Mouse (Mus musculus) CH12.LX (cell line): ENCODE data around the gene Rgs9bp. TPM values are rescaled to one million over a fixed set of nuclear protein-coding genes. Genes with fewer than 3 reads are reported as not detected.

Source experiments
- DNase-seq: peaks from one replicate; pipeline ENCODE4 v3.0.0-alpha.2; 2013; ENCODE audit errors: extremely low read depth
- H3K27ac ChIP-seq: 2 replicates; pipeline ENCODE4 v1.5.1; 2012; ENCODE audit warnings: low read depth, mild to moderate bottlenecking, control low read depth, moderate library complexity; ENCODE audit not compliant: insufficient read depth
- H3K27me3 ChIP-seq: replicated peaks from 2 replicates; pipeline ENCODE3; 2012; ENCODE audit warnings: inconsistent platforms
- H3K36me3 ChIP-seq, 2 experiments: replicated peaks in 1 of 2; 2 replicates each; pipeline versions ENCODE3 to v1.6.1; 2012; ENCODE audit warnings: inconsistent platforms in 1 of 2, low read length in 1 of 2, mild to moderate bottlenecking in 1 of 2, mixed read lengths in 1 of 2, moderate library complexity in 1 of 2; ENCODE audit not compliant: control insufficient read depth in 1 of 2, insufficient read depth in 1 of 2
- H3K4me1 ChIP-seq, 2 experiments: 2 replicates each; pipeline ENCODE4 v1.6.1; 2012; ENCODE audit warnings: inconsistent platforms in 1 of 2, moderate library complexity in 1 of 2; ENCODE audit not compliant: insufficient read depth in 2 of 2, control insufficient read depth in 1 of 2
- H3K4me2 ChIP-seq: 2 replicates; pipeline ENCODE4 v1.6.1; 2012; ENCODE audit warnings: low read depth, mild to moderate bottlenecking, control low read depth; ENCODE audit not compliant: poor library complexity, insufficient read depth, severe bottlenecking
- H3K4me3 ChIP-seq, 3 experiments: fragments of 150-350 bp in 1 of 3; sonication (generic) in 1 of 3; replicated peaks in 1 of 3; 2 replicates each; pipeline versions ENCODE3 to v1.5.1; 2011 to 2012; ENCODE audit warnings: low read depth in 2 of 3, low read length in 2 of 3, mild to moderate bottlenecking in 2 of 3, moderate library complexity in 2 of 3, control low read depth in 1 of 3, improper control_type of control experiment in 1 of 3, inconsistent platforms in 1 of 3, mixed read lengths in 1 of 3; ENCODE audit not compliant: poor library complexity in 1 of 3
- H3K79me2 ChIP-seq: replicated peaks from 2 replicates; pipeline ENCODE4 v1.6.1; 2012; ENCODE audit warnings: mild to moderate bottlenecking, moderate library complexity; ENCODE audit not compliant: control insufficient read depth, poor library complexity, insufficient read depth, severe bottlenecking; ENCODE audit errors: extremely low read depth
- H3K9ac ChIP-seq: 2 replicates; pipeline ENCODE4 v1.6.1; 2012; ENCODE audit warnings: low read depth, mild to moderate bottlenecking, control low read depth, moderate library complexity; ENCODE audit not compliant: insufficient read depth
- H3K9me3 ChIP-seq: replicated peaks from 2 replicates; pipeline ENCODE3; 2012; ENCODE audit warnings: low read length, inconsistent platforms, mixed read lengths
- BHLHE40 ChIP-seq: IDR thresholded peaks from 2 replicates; pipeline ENCODE4 v1.6.1; 2011; ENCODE audit warnings: mild to moderate bottlenecking, low read depth, low read length, improper control_type of control experiment
- CHD1 ChIP-seq: IDR thresholded peaks from 2 replicates; pipeline ENCODE4 v1.6.1; 2012; ENCODE audit warnings: low read depth, low read length, improper control_type of control experiment, inconsistent platforms
- CHD2 ChIP-seq: IDR thresholded peaks from 2 replicates; pipeline ENCODE4 v1.6.1; 2011; ENCODE audit warnings: low read length, improper control_type of control experiment
- CTCF ChIP-seq, 2 experiments: IDR thresholded peaks in 1 of 2; conservative IDR thresholded peaks in 1 of 2; 2 replicates each; pipeline ENCODE4 v1.5.1; 2011 to 2012; ENCODE audit warnings: low read depth in 2 of 2, low read length in 2 of 2, improper control_type of control experiment in 1 of 2, inconsistent platforms in 1 of 2, mild to moderate bottlenecking in 1 of 2, moderate library complexity in 1 of 2
- E2F4 ChIP-seq: IDR thresholded peaks from 2 replicates; pipeline ENCODE4 v1.6.1; 2011; ENCODE audit warnings: low read depth, low read length, improper control_type of control experiment; ENCODE audit not compliant: insufficient replicate concordance
- ELF1 ChIP-seq: IDR thresholded peaks from 2 replicates; pipeline ENCODE4 v1.6.1; 2014; ENCODE audit warnings: low read depth, mild to moderate bottlenecking, inconsistent platforms, low read length, improper control_type of control experiment
- EP300 ChIP-seq: IDR thresholded peaks from 2 replicates; pipeline ENCODE4 v1.6.1; 2011; ENCODE audit warnings: low read length, improper control_type of control experiment
- ETS1 ChIP-seq: conservative IDR thresholded peaks from 2 replicates; pipeline ENCODE4 v1.6.1; 2012; ENCODE audit warnings: low read depth, mild to moderate bottlenecking, inconsistent platforms, low read length, improper control_type of control experiment, moderate library complexity
- GABPA ChIP-seq: IDR thresholded peaks from 2 replicates; pipeline ENCODE4 v1.6.1; 2012; ENCODE audit warnings: low read depth, low read length, improper control_type of control experiment, inconsistent platforms; ENCODE audit not compliant: insufficient replicate concordance
- HCFC1 ChIP-seq: IDR thresholded peaks from 2 replicates; pipeline ENCODE4 v1.6.1; 2012; ENCODE audit warnings: low read depth, mild to moderate bottlenecking, inconsistent platforms, low read length, improper control_type of control experiment
- IRF4 ChIP-seq: IDR thresholded peaks from 2 replicates; pipeline ENCODE4 v1.6.1; 2014; ENCODE audit warnings: low read depth, mild to moderate bottlenecking, inconsistent platforms, low read length, improper control_type of control experiment
- JUN ChIP-seq: IDR thresholded peaks from 2 replicates; pipeline ENCODE4 v1.6.1; 2011; ENCODE audit warnings: low read depth, mild to moderate bottlenecking, low read length, improper control_type of control experiment, moderate library complexity; ENCODE audit not compliant: insufficient read depth
- JUND ChIP-seq: conservative IDR thresholded peaks from 2 replicates; pipeline ENCODE4 v1.6.1; 2011; ENCODE audit warnings: low read depth, low read length, improper control_type of control experiment
- KAT2A ChIP-seq: IDR thresholded peaks from 2 replicates; pipeline ENCODE4 v1.6.1; 2012; ENCODE audit warnings: low read length, improper control_type of control experiment, inconsistent platforms; ENCODE audit not compliant: insufficient replicate concordance
- MAFK ChIP-seq: IDR thresholded peaks from 2 replicates; pipeline ENCODE4 v1.6.1; 2011; ENCODE audit warnings: low read length, improper control_type of control experiment; ENCODE audit not compliant: insufficient replicate concordance
- MAX ChIP-seq: IDR thresholded peaks from 2 replicates; pipeline ENCODE4 v1.6.1; 2011; ENCODE audit warnings: low read length, improper control_type of control experiment
- MAZ ChIP-seq: IDR thresholded peaks from 2 replicates; pipeline ENCODE4 v1.6.1; 2012; ENCODE audit warnings: low read depth, mild to moderate bottlenecking, inconsistent platforms, low read length, improper control_type of control experiment, moderate library complexity
- MEF2A ChIP-seq: IDR thresholded peaks from 2 replicates; pipeline ENCODE4 v1.6.1; 2014; ENCODE audit warnings: low read depth, mild to moderate bottlenecking, inconsistent platforms, low read length, improper control_type of control experiment, borderline replicate concordance
- MXI1 ChIP-seq: IDR thresholded peaks from 2 replicates; pipeline ENCODE4 v1.6.1; 2011; ENCODE audit warnings: mild to moderate bottlenecking, low read depth, low read length, improper control_type of control experiment
- MYC ChIP-seq: IDR thresholded peaks from 2 replicates; pipeline ENCODE4 v1.6.1; 2011; ENCODE audit warnings: low read depth, mild to moderate bottlenecking, improper control_type of control experiment, low read length
- NELFE ChIP-seq: IDR thresholded peaks from 2 replicates; pipeline ENCODE4 v1.6.1; 2011; ENCODE audit warnings: low read depth, low read length, improper control_type of control experiment
- NRF1 ChIP-seq: IDR thresholded peaks from 2 replicates; pipeline ENCODE4 v1.6.1; 2014; ENCODE audit warnings: low read depth, mild to moderate bottlenecking, inconsistent platforms, low read length, improper control_type of control experiment, moderate library complexity
- PAX5 ChIP-seq: IDR thresholded peaks from 2 replicates; pipeline ENCODE4 v1.6.1; 2012; ENCODE audit warnings: low read length, inconsistent platforms, mixed read lengths
- POLR2A ChIP-seq: IDR thresholded peaks from 2 replicates; pipeline ENCODE4 v1.6.1; 2011; ENCODE audit warnings: low read depth, mild to moderate bottlenecking, improper control_type of control experiment, low read length
- POLR2AphosphoS2 ChIP-seq: IDR thresholded peaks from 2 replicates; pipeline ENCODE4 v1.6.1; 2011; ENCODE audit warnings: low read depth, low read length, improper control_type of control experiment
- RAD21 ChIP-seq: IDR thresholded peaks from 2 replicates; pipeline ENCODE4 v1.6.1; 2011; ENCODE audit warnings: low read depth, mild to moderate bottlenecking, low read length, improper control_type of control experiment, moderate library complexity
- RCOR1 ChIP-seq: conservative IDR thresholded peaks from 2 replicates; pipeline ENCODE4 v1.6.1; 2012; ENCODE audit warnings: low read depth, mild to moderate bottlenecking, inconsistent platforms, low read length, improper control_type of control experiment
- SIN3A ChIP-seq: IDR thresholded peaks from 2 replicates; pipeline ENCODE4 v1.6.1; 2012; ENCODE audit warnings: low read length, improper control_type of control experiment, inconsistent platforms
- SMC3 ChIP-seq: IDR thresholded peaks from 2 replicates; pipeline ENCODE4 v1.6.1; 2011; ENCODE audit warnings: low read depth, low read length, improper control_type of control experiment
- TBP ChIP-seq: conservative IDR thresholded peaks from 2 replicates; pipeline ENCODE4 v1.6.1; 2011; ENCODE audit warnings: low read depth, low read length, improper control_type of control experiment
- TCF12 ChIP-seq: IDR thresholded peaks from 2 replicates; pipeline ENCODE4 v1.6.1; 2014; ENCODE audit warnings: low read depth, mild to moderate bottlenecking, inconsistent platforms, low read length, improper control_type of control experiment
- UBTF ChIP-seq: IDR thresholded peaks from 2 replicates; pipeline ENCODE4 v1.6.1; 2012; ENCODE audit warnings: low read depth, mild to moderate bottlenecking, inconsistent platforms, low read length, improper control_type of control experiment, moderate library complexity
- USF1 ChIP-seq: IDR thresholded peaks from 2 replicates; pipeline ENCODE4 v1.6.1; 2014; ENCODE audit warnings: low read depth, mild to moderate bottlenecking, inconsistent platforms, low read length, improper control_type of control experiment
- USF2 ChIP-seq: conservative IDR thresholded peaks from 2 replicates; pipeline ENCODE4 v1.6.1; 2011; ENCODE audit warnings: low read depth, low read length, improper control_type of control experiment
- ZC3H11A ChIP-seq: IDR thresholded peaks from 2 replicates; pipeline ENCODE4 v1.6.1; 2012; ENCODE audit warnings: low read depth, mild to moderate bottlenecking, inconsistent platforms, low read length, improper control_type of control experiment
- ZKSCAN1 ChIP-seq: IDR thresholded peaks from 2 replicates; pipeline ENCODE4 v1.6.1; 2012; ENCODE audit warnings: low read depth, inconsistent platforms, low read length, improper control_type of control experiment, borderline replicate concordance
- ZMIZ1 ChIP-seq: IDR thresholded peaks from 2 replicates; pipeline ENCODE4 v1.6.1; 2012; ENCODE audit warnings: low read depth, mild to moderate bottlenecking, inconsistent platforms, low read length, improper control_type of control experiment
- ZNF384 ChIP-seq: IDR thresholded peaks from 2 replicates; pipeline ENCODE4 v1.6.1; 2012; ENCODE audit warnings: low read depth, low read length, improper control_type of control experiment, inconsistent platforms
- dilution Hi-C: fragments of 300-500 bp; cut with MboI; formaldehyde crosslinking; loops from 2 replicates; pipeline ENCODE4 v1.14.3; 2020; ENCODE audit warnings: low sequenced_read_pairs; ENCODE audit not compliant: extremely low pct_unique_long_range_greater_than_20kb, extremely low pct_ligation_motif_present
- in situ Hi-C: fragments of 300-500 bp; cut with MboI; formaldehyde crosslinking; loops from 3 replicates; pipeline ENCODE4 v1.14.3; 2019; ENCODE audit warnings: low sequenced_read_pairs, low pct_ligation_motif_present, low pct_unique_long_range_greater_than_20kb, mixed read lengths
- polyA plus RNA-seq: library from polyadenylated mRNA; unstranded; fragments of >175 nt; gene quantifications from 2 replicates; pipeline ENCODE4 v1.2.1, GENCODE M21; 2012; ENCODE audit warnings: low read depth; ENCODE audit not compliant: insufficient read length
- total RNA-seq, 2 experiments: library from RNA; depleted of rRNA; stranded (reverse); fragments of 300-350 nt in 1 of 2; fragments of >200 nt in 1 of 2; gene quantifications; 2 replicates each; pipeline ENCODE4 v1.2.3; 2012 to 2014

Gene Rgs9bp
- total and polyA plus RNA-seq, 3 experiments: 0.05 to 0.21 (median 0.06) TPM

- Histone ChIP-seq H3K9ac (peak within 1 kb of the TSS; percentile 55), H3K9me3 (peaks cover 4% of the 10 kb centered on the region), H3K36me3 (peaks cover 0 to 12% of the 10 kb centered on the region in 2 experiments), H3K4me1 (peaks cover 8 to 34% of the 10 kb centered on the region in 2 experiments), H3K4me3 (peak within 1 kb of the TSS; percentile 77 to 80 (median 79)), H3K79me2 (peaks cover 4% of the 10 kb centered on the region; the same call in 1 of the 2 replicates), H3K27ac (no peak within 1 kb of the TSS), H3K4me2 (peak within 1 kb of the TSS; percentile 89), H3K27me3 (peaks cover 19% of the 10 kb centered on the region)
- dilution Hi-C loops (no loop called here), in situ Hi-C loops (loop anchor here (5.0 kb wide), 1 partner anchor 41 kb away; no protein-coding TSS in a partner anchor)
- DNase-seq: peak; percentile 97
- TF ChIP-seq ZC3H11A: no peak
- TF ChIP-seq MAZ: peak; percentile 50; the same call in 1 of the 2 replicates
- no peak for TF ChIP-seq TCF12
- TF ChIP-seq UBTF: peak; percentile 44; the same call in 1 of the 2 replicates
- TF ChIP-seq JUND: no peak
- no peak for TF ChIP-seq ZNF384
- TF ChIP-seq IRF4: 0 out of 2 replicates have a peak, but pooled peaks have one; percentile 18
- peak; percentile 94 for TF ChIP-seq POLR2A
- TF ChIP-seq MAX: peak; percentile 61
- peak; percentile 92 for TF ChIP-seq CHD2
- TF ChIP-seq MAFK: no peak
- TF ChIP-seq POLR2AphosphoS2: no peak
- no peak for TF ChIP-seq E2F4
- no peak; the same call in 1 of the 2 replicates for TF ChIP-seq SIN3A
- peak; percentile 79 for TF ChIP-seq NRF1
- no peak for TF ChIP-seq KAT2A
- no peak for TF ChIP-seq GABPA
- TF ChIP-seq BHLHE40: no peak; the same call in 1 of the 2 replicates
- TF ChIP-seq CHD1: no peak
- TF ChIP-seq MEF2A: no peak
- TF ChIP-seq EP300: no peak
- no peak for TF ChIP-seq ETS1
- no peak for TF ChIP-seq JUN
- TF ChIP-seq HCFC1: 0 out of 2 replicates have a peak, but pooled peaks have one; percentile 44
- 0 out of 2 replicates have a peak, but pooled peaks have one; percentile 38 for TF ChIP-seq MXI1
- no peak for TF ChIP-seq CTCF (conservative IDR thresholded peaks at IDR 0.05 in 1 of 2, IDR thresholded peaks at IDR 0.05 in 1 of 2; ENCODE audit: low read depth in 2 of 2, low read length in 2 of 2)
- peak; percentile 88 for TF ChIP-seq TBP
- TF ChIP-seq RAD21: no peak
- no peak for TF ChIP-seq USF2
- no peak for TF ChIP-seq SMC3
- no peak for TF ChIP-seq RCOR1
- TF ChIP-seq USF1: no peak
- TF ChIP-seq NELFE: peak; percentile 77
- TF ChIP-seq ELF1: peak; percentile 95
- peak; percentile 79 for TF ChIP-seq MYC
- TF ChIP-seq PAX5: no peak
- no peak for TF ChIP-seq ZKSCAN1
- TF ChIP-seq ZMIZ1: 0 out of 2 replicates have a peak, but pooled peaks have one; percentile 40
Measured at GRCm38 (mm10) chr7:35586055-35586905, 898 bp upstream of the Rgs9bp start, which contains the start of gene Ankrd27. TSS of gene Ankrd27 (plus strand) at chr7:35586244.
